Mouse (Mus musculus) hindbrain, embryonic 11.5 days (tissue): ENCODE data around the gene Rsrp1. TPM values are rescaled to one million over a fixed set of nuclear protein-coding genes. Genes with fewer than 3 reads are reported as not detected.

Experiments
- ATAC-seq: fragments of 200-750 bp; cut with Nextera tagmentation; 2 replicates; pipeline ENCODE4 v1.8.0; 2017; ENCODE audit warnings: mild to moderate bottlenecking, moderate TSS enrichment, moderate library complexity; ENCODE audit not compliant: low FRiP score
- DNase-seq: peaks from one replicate; pipeline ENCODE4 v3.0.0-alpha.2; 2015; ENCODE audit warnings: low spot score
- H3K27ac ChIP-seq: fragments of 300-500 bp; sonication (generic); 2 replicates; pipeline ENCODE4 v1.5.1; 2014; ENCODE audit warnings: mild to moderate bottlenecking, low read depth, low read length
- H3K27me3 ChIP-seq: fragments of 300-500 bp; sonication (generic); 2 replicates; pipeline ENCODE4 v1.6.1; 2014; ENCODE audit warnings: mild to moderate bottlenecking, low read length, moderate library complexity, mixed read lengths; ENCODE audit not compliant: control insufficient read depth, insufficient read depth
- H3K36me3 ChIP-seq: fragments of 300-500 bp; sonication (generic); 2 replicates; pipeline ENCODE4 v1.6.1; 2014; ENCODE audit warnings: mild to moderate bottlenecking, low read length, moderate library complexity, mixed read lengths; ENCODE audit not compliant: control insufficient read depth, insufficient read depth
- H3K4me1 ChIP-seq: fragments of 300-500 bp; sonication (generic); replicated peaks from 2 replicates; pipeline ENCODE4 v1.6.1; 2014; ENCODE audit warnings: low read length, mixed read lengths; ENCODE audit not compliant: control insufficient read depth, insufficient read depth
- H3K4me2 ChIP-seq: fragments of 300-500 bp; sonication (generic); replicated peaks from 2 replicates; pipeline ENCODE4 v1.6.1; 2014; ENCODE audit warnings: mild to moderate bottlenecking, low read depth, low read length
- H3K4me3 ChIP-seq: fragments of 300-500 bp; sonication (generic); 2 replicates; pipeline ENCODE4 v1.5.1; 2014; ENCODE audit warnings: low read depth, low read length
- H3K9ac ChIP-seq: fragments of 300-500 bp; sonication (generic); 2 replicates; pipeline ENCODE4 v1.6.1; 2014; ENCODE audit warnings: low read depth, low read length
- H3K9me3 ChIP-seq: fragments of 300-500 bp; sonication (generic); 2 replicates; pipeline ENCODE4 v1.6.1; 2016; ENCODE audit warnings: low read length; ENCODE audit not compliant: control insufficient read depth
- WGBS: fragments of 180-500 bp; shearing (Covaris S2); extraction: QIAGEN DNeasy Blood & Tissue Kit; methylation state at CpG from one replicate; pipeline ENCODE4 v1.1.7; 2014; 5-methylcytosine and 5-hydroxymethylcytosine counted together
- polyA plus RNA-seq: library from polyadenylated mRNA; unstranded; fragments of >200 nt; fragmentation: Nextera tagmentation; extraction: Ambion mirVana; gene quantifications from 2 replicates; pipeline ENCODE4 v1.2.1, GENCODE M21; 2014

Rsrp1 gene
- polyA plus RNA-seq, 1 experiment from 2014 or later = 434 TPM

DNA sequence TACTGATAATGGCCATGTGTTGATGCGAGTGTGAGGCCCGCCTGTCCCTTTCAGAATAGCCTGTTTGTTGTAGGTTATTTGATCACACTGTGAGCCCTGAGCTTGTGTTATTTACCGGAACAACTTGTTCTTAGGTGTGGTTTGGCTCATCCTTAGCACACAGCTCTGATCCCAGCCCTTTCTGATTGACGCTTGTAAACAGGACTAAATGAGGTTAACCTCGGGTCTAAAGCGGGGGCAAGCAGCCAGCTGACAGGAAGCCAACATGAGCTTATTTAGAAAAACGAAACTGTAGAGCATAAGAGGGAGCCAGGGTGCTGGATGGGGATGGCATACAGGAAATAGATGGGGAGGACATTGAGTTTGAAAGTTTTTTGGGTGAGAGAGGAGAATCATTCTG lies 5.0 kb upstream of the Rsrp1 start:
- no peak for ATAC-seq
- 78% methylated on average over 7 of the region's 7 CpGs for WGBS
- no peaks in the 10 kb centered on the region for H3K36me3 ChIP-seq

DNA sequence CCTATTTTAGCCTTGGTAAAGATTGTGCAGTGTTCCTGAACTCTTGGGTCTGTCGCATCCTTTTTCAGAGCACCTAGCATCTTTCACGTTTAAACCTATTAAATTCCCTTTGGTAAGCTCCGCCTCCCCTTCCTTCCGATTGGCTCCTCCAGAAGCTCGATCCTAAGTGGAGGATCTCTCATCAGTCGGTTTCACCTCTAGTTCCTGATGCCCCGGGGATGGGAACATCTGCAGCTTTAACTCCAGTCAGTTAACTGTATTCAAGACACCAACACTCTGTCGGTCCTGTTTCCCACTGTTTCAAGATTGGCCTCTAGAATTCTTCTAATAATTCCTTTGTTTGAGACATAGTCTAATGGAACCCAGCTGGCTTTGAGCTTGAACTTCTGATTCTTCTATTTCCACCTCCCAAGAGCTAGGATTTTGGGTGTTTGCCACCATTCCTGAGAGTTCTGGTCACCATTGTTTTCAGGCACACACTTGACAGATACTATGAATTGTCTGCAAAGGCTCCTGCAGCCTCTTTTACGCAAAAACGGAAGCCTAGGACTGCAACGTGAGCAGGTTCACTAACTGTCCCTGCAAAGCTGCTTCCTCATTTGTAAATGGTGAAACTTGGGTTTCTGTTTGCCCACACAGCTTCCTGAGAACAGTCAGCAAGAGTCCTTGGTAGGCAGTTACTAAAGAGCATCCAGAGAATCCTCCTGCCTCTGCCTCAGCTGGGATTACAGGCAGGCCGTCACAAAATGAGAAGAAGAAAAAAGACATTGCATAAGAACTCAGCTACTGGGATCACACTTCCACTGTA lies 3.5 kb upstream of the Rsrp1 start:
- WGBS = 41% methylated on average over 12 of the region's 12 CpGs
- H3K27ac ChIP-seq = no peak overlapping the region
- DNase-seq (no peak), ATAC-seq (no peak)
- no peak overlapping the region for H3K4me3 ChIP-seq
- H3K4me1 ChIP-seq = no peaks in the 10 kb centered on the region
- H3K36me3 ChIP-seq = no peaks in the 10 kb centered on the region
- H3K4me2 ChIP-seq = no peak overlapping the region
- H3K27me3 ChIP-seq = no peaks in the 10 kb centered on the region
- H3K9me3 ChIP-seq = no peaks in the 10 kb centered on the region
- no peak overlapping the region for H3K9ac ChIP-seq

More for the DNA sequence above, 5.0 kb upstream of the Rsrp1 start:
- Histone ChIP-seq H3K4me1 (no peaks in the 10 kb centered on the region), H3K4me2 (no peak overlapping the region), H3K9ac (no peak overlapping the region), H3K27me3 (no peaks in the 10 kb centered on the region), H3K4me3 (no peak overlapping the region), H3K27ac (no peak overlapping the region), H3K9me3 (no peaks in the 10 kb centered on the region)
- DNase-seq = no peak

DNA sequence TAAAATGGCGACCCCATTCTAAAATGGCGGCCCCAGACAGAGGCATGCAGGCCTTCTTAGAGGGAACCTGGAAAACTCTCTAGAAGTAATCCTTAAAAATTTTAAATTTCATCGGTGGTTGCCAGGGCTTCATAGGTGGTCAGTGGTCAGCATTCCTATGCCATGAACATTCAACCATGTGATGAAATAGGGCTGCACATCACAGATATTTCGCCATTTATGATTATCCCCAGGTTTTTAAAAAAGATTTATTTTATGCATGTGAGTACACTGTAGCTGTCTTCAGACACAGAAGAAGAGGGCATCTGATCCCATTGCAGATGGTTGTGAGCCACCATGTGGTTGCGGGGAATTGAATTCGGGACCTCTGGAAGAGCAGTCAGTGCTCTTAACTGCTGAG lies 2.8 kb upstream of the Rsrp1 start:
- WGBS = 94% methylated on average over 6 of the region's 6 CpGs
- H3K4me3 ChIP-seq = no peak overlapping the region
- H3K27me3 ChIP-seq = no peaks in the 10 kb centered on the region
- no peak overlapping the region for H3K9ac ChIP-seq
- H3K36me3 ChIP-seq = no peaks in the 10 kb centered on the region
- H3K9me3 ChIP-seq = no peaks in the 10 kb centered on the region
- DNase-seq (no peak), ATAC-seq (no peak)
- H3K27ac ChIP-seq = no peak overlapping the region
- no peak overlapping the region for H3K4me2 ChIP-seq
- no peaks in the 10 kb centered on the region; the same call in 1 of the 2 replicates for H3K4me1 ChIP-seq

DNA sequence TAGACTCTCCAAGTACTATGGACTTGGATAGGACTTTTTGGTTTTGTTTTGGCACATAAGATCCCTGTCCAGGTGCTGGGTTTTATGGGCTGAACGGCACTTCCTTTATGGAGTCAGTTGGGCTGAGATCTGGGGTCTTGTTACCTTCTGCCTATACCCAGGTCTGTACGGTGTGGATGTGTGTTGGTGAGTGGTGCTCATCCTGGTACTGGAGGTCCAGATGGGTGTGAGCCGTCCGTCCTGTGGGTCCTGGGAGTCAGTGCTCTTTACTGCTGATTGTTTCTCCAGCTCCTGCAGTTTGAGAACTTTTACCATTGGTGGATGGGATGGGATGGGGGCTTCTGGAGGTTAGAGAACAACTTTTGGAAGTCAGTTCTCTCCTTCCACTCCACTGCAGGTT lies 1.7 kb upstream of the Rsrp1 start:
- Histone ChIP-seq H3K4me1 (peaks cover 3% of the 10 kb centered on the region; the same call in 1 of the 2 replicates), H3K4me2 (no peak overlapping the region), H3K9me3 (no peaks in the 10 kb centered on the region), H3K36me3 (peaks cover 4% of the 10 kb centered on the region; the same call in 1 of the 2 replicates), H3K27ac (no peak overlapping the region), H3K4me3 (no peak overlapping the region), H3K27me3 (no peaks in the 10 kb centered on the region), H3K9ac (no peak overlapping the region)
- 93% methylated on average over 4 of the region's 4 CpGs for WGBS
- no peak for ATAC-seq
- no peak for DNase-seq

DNA sequence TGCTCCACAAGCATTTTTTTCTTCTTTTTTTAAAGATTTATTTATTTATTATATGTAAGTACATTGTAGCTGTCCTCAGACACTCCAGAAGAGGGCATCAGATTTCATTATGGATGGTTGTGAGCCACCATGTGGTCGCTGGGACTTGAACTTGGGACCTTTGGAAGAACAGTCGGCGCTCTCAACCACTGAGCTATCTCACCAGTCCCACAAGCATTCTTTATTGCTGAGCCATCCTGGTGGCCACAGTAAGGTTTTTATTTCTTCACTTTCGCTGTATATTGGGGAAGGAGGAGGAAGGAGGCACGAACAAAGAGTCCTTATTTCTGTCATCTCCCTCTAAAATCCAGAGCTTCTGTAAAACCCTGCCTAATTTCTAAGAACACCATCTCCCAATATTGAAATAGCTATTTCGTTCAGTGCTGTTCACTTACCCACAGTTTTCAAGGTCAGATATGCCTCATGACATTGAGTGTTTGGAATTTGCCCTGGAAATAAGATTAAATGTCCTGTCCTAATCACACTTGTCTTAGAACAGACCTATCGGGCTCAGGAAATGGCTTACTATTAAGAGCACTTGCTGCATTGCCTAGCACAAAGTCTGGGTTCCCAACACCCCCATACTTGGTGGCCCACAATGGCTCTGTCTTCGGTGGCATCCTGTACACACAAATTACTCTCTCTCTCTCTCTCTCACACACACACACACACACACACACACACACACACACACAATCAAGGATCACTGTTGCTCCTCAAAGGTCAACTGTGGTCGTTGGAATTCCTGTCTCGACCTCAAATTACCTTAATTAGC lies 1.1 kb upstream of the Rsrp1 start:
- Histone ChIP-seq H3K4me2 (peak overlapping the region; percentile 84), H3K27me3 (no peaks in the 10 kb centered on the region), H3K4me1 (peaks cover 3% of the 10 kb centered on the region; the same call in 1 of the 2 replicates), H3K9me3 (no peaks in the 10 kb centered on the region), H3K9ac (peak overlapping the region; percentile 69), H3K36me3 (peaks cover 4% of the 10 kb centered on the region; the same call in 1 of the 2 replicates), H3K4me3 (peak overlapping the region; percentile 97), H3K27ac (0 out of 2 replicates have a peak overlapping the region, but pooled peaks have one; percentile 59)
- DNase-seq = no peak
- no peak for ATAC-seq
- WGBS = 64% methylated on average over 10 of the region's 10 CpGs

DNA sequence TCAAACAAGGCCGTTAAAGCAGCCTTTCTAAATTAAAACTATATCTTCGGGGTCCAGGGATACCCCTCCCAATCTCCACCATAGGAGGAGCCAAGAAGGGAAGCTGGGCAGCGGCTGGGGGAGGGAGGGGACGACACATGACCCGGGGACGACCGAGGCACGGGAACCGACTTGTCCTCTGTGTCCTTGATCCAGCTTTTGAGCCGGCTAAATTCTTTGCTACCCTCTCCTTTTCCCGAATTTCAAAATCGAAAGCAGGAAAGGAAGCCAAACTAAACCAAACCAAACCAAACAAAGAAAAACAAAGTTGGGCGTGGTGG lies 507 bp upstream of the Rsrp1 start:
- peak overlapping the region; percentile 84 for H3K4me2 ChIP-seq
- peaks cover 4% of the 10 kb centered on the region; the same call in 1 of the 2 replicates for H3K36me3 ChIP-seq
- H3K9me3 ChIP-seq = no peaks in the 10 kb centered on the region
- peak overlapping the region; percentile 59; the same call in 1 of the 2 replicates for H3K27ac ChIP-seq
- H3K4me3 ChIP-seq = peak overlapping the region; percentile 97
- DNase-seq = peak; percentile 72
- WGBS = 0% methylated on average over 13 of the region's 13 CpGs
- H3K27me3 ChIP-seq = no peaks in the 10 kb centered on the region
- H3K9ac ChIP-seq = peak overlapping the region; percentile 69
- H3K4me1 ChIP-seq = peaks cover 3% of the 10 kb centered on the region; the same call in 1 of the 2 replicates
- ATAC-seq = peak; percentile 73

DNA sequence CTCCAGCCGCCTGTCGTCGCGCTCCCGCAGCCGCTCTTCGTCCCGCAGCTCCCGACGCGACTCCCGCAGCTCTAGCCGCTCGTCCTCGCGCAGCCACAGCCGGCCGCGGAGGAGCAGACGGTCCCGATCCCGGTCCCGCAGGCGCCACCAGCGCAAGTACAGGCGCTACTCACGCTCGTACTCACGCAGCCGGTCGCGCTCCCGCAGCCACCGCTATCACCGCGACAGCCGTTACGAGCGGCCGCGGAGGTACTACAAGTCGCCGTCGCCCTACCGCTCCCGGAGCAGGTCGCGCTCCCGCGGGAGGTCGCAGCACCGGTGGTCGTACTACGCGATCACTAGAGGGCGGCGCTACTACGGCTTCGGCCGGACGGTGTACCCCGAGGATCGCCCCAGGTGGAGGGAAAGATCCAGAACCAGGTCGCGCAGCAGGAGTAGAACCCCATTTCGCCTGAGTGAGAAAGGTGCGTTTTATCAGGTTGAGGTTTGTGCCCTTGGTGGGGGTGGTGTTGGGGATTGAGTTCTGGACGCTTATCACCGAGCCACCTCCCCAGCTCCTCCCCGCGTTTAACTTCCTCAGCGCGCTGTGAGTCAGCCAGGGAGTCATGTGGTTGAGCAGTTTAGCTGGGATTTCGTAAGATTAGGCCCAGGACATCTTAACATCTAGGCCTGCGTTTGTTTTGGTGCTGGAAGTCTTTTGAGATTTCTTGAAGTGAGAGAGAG lies 788 bp downstream of the Rsrp1 start:
- Histone ChIP-seq H3K4me3 (peak overlapping the region; percentile 97), H3K27me3 (no peaks in the 10 kb centered on the region), H3K4me2 (peak overlapping the region; percentile 84), H3K4me1 (peaks cover 3% of the 10 kb centered on the region; the same call in 1 of the 2 replicates), H3K36me3 (peaks cover 4% of the 10 kb centered on the region; the same call in 1 of the 2 replicates), H3K27ac (peak overlapping the region; percentile 80; the same call in 1 of the 2 replicates), H3K9me3 (no peaks in the 10 kb centered on the region), H3K9ac (peak overlapping the region; percentile 94)
- DNase-seq (peak; percentile 64), ATAC-seq (peak; percentile 29; the same call in 1 of the 2 replicates)
- under 1% methylated on average over 73 of the region's 75 CpGs for WGBS

DNA sequence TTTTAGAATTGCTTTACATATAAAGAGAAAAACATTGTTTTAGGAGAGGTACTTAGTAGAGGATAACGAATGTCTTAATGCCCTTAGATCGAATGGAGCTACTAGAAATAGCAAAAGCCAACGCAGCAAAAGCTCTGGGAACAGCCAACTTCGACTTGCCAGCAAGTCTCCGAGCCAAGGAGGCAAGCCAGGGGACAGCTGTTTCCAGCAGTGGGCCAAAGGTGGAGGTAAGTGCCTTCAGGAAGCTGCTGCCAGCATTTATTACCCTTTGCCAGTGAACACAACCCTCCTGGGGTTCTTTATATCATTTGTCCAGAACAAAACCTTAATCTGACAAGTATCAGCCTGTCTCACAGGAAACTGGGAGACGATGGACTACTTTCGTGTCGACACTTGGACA lies 1.8 kb downstream of the Rsrp1 start:
- DNase-seq (no peak), ATAC-seq (no peak)
- Histone ChIP-seq H3K27ac (no peak overlapping the region), H3K27me3 (no peaks in the 10 kb centered on the region), H3K36me3 (peaks cover 4% of the 10 kb centered on the region; the same call in 1 of the 2 replicates), H3K9ac (no peak overlapping the region), H3K4me1 (peaks cover 3% of the 10 kb centered on the region; the same call in 1 of the 2 replicates), H3K4me2 (peak overlapping the region; percentile 84; the same call in 1 of the 2 replicates), H3K9me3 (no peaks in the 10 kb centered on the region), H3K4me3 (peak overlapping the region; percentile 97; the same call in 1 of the 2 replicates)
- 90% methylated on average over 8 of the region's 8 CpGs for WGBS
